ENCODE assay signal across 10 mouse cellular contexts in genomic region chr10:41544481-41545190, GRCm38 (mm10). TPM values are rescaled to one million over a fixed set of nuclear protein-coding genes. Genes with fewer than 3 reads are reported as not detected.
DNase-seq lines count a peak whose midpoint lies in the region; ATAC-seq and TF ChIP-seq lines count a peak whose summit lies in the region.
"Had no signal": no experiment of that assay in that cellular context is flagged by ENCODE, and none has a peak within 500 bp of the region (broad histone marks: within the 10 kb centered on the region; RNA-seq: fewer than 3 reads in every experiment).

No protein-coding gene starts in this region.

- H3K27me3 ChIP-seq in lung, embryonic 14.5 days (ENCODE audit: insufficient read depth, low read length): no peaks in the 10 kb centered on the region
- H3K27me3 ChIP-seq in midbrain, embryonic 14.5 days (ENCODE audit: control insufficient read depth, insufficient read depth, low read length): 0 out of 2 replicates have a peak, but pooled peaks cover 4% of the 10 kb centered on the region
- H3K27me3 ChIP-seq: hindbrain, embryonic 15.5 days; limb, embryonic 15.5 days had no signal

- intact Hi-C loops in left cerebral cortex, postnatal 10 days (cut with DNase I): no loop called here

- WGBS in lung, embryonic 14.5 days: 4% methylated on average over 7 of the region's 7 CpGs
- 2% methylated on average over 7 of the region's 7 CpGs for WGBS in midbrain, embryonic 14.5 days

- TF ChIP-seq CTCF in lung, embryonic 14.5 days (IDR thresholded peaks at IDR 0.05; ENCODE audit: low read depth): no peak

- H3K4me2 ChIP-seq in lung, embryonic 14.5 days: no peak overlapping the region
- H3K4me2 ChIP-seq in midbrain, embryonic 14.5 days (ENCODE audit: low read length): no peak overlapping the region
- H3K4me2 ChIP-seq: hindbrain, embryonic 15.5 days; limb, embryonic 15.5 days had no signal

- no peaks in the 10 kb centered on the region for H3K4me1 ChIP-seq in lung, embryonic 14.5 days (ENCODE audit: insufficient read depth)
- peaks cover 7% of the 10 kb centered on the region; the same call in 1 of the 2 replicates for H3K4me1 ChIP-seq in midbrain, embryonic 14.5 days (ENCODE audit: control insufficient read depth, insufficient read depth, low read length)
- H3K4me1 ChIP-seq: hindbrain, embryonic 15.5 days had no signal

- DNase-seq in lung, embryonic 14.5 days: peak; percentile 69
- DNase-seq in lung, postnatal 25 days (ENCODE audit: low spot score): no peak
- peak; percentile 59 for DNase-seq in MN1 (ENCODE audit: low spot score)
- peak; percentile 62 for DNase-seq in midbrain, embryonic 14.5 days
- DNase-seq in left cerebral cortex, postnatal 10 days (ENCODE audit: extremely low spot score in 1 of 2, low spot score in 2 of 2): no peak
- no peak for DNase-seq in c-Kit-positive CD71-positive TER-119-positive erythroid progenitor cells, embryonic 14.5 days (ENCODE audit: low spot score)
- DNase-seq: cerebellum, adult 9-10 months had no signal

- no peak for ATAC-seq in lung, embryonic 14.5 days (ENCODE audit: insufficient read depth)
- peak; percentile 77 for ATAC-seq in granulocyte monocyte progenitor cell, adult 5-6 weeks (replicated peaks; ENCODE audit: poor library complexity, severe bottlenecking)
- no peak for ATAC-seq in midbrain, embryonic 14.5 days (ENCODE audit: low FRiP score, low TSS enrichment)

- H3K9me3 ChIP-seq in lung, embryonic 14.5 days (ENCODE audit: low read depth, low read length): peaks cover 5% of the 10 kb centered on the region; the same call in 1 of the 2 replicates
- 0 out of 2 replicates have a peak, but pooled peaks cover 5% of the 10 kb centered on the region for H3K9me3 ChIP-seq in midbrain, embryonic 14.5 days (ENCODE audit: control insufficient read depth, low read length)

- H3K4me3 ChIP-seq in lung, embryonic 14.5 days (ENCODE audit: low read depth, low read length): no peak overlapping the region
- no peak overlapping the region for H3K4me3 ChIP-seq in midbrain, embryonic 14.5 days (replicated peaks; ENCODE audit: low read depth, low read length)
- H3K4me3 ChIP-seq: hindbrain, embryonic 15.5 days; limb, embryonic 15.5 days had no signal

- no peak overlapping the region for H3K9ac ChIP-seq in lung, embryonic 14.5 days
- H3K9ac ChIP-seq in midbrain, embryonic 14.5 days (replicated peaks; ENCODE audit: low read length): no peak overlapping the region
- H3K9ac ChIP-seq: hindbrain, embryonic 15.5 days; limb, embryonic 15.5 days had no signal

- H3K36me3 ChIP-seq in lung, embryonic 14.5 days (ENCODE audit: insufficient read depth): no peaks in the 10 kb centered on the region; the same call in 1 of the 2 replicates
- H3K36me3 ChIP-seq in midbrain, embryonic 14.5 days (ENCODE audit: control insufficient read depth, insufficient read depth, low read length): no peaks in the 10 kb centered on the region
- H3K36me3 ChIP-seq: hindbrain, embryonic 15.5 days; limb, embryonic 15.5 days had no signal

- no peak overlapping the region for H3K27ac ChIP-seq in lung, embryonic 14.5 days (ENCODE audit: low read depth)
- no peak overlapping the region for H3K27ac ChIP-seq in midbrain, embryonic 14.5 days (replicated peaks; ENCODE audit: low read depth, low read length)
- H3K27ac ChIP-seq: hindbrain, embryonic 15.5 days; limb, embryonic 15.5 days had no signal

RNA-seq across cellular contexts. Expression of gene Cd164, which starts 25.4 kb away (rescaled TPM):
- polyA plus RNA-seq in lung, embryonic 14.5 days (2014; fragmentation: Nextera tagmentation; extraction: Ambion mirVana): 196 and 208 TPM in 2 replicates
- total RNA-seq in granulocyte monocyte progenitor cell, adult 5-6 weeks (2014; fragmentation: Nextera tagmentation): 140 and 168 TPM in 2 replicates
- total RNA-seq in granulocyte monocyte progenitor cell, adult 5-6 weeks (2017): 169 and 206 TPM in 2 replicates
- polyA plus RNA-seq in midbrain, embryonic 14.5 days (2014; fragmentation: Nextera tagmentation; extraction: Ambion mirVana): 34.9 and 63.8 TPM in 2 replicates
- total RNA-seq in left cerebral cortex, postnatal 10 days (2021): 10 to 100 TPM; 43.7 to 53.2 TPM

RNA-seq across cellular contexts. Expression of gene Ppil6, which starts 54.4 kb away (rescaled TPM):
- 0.73 and 1.2 TPM in 2 replicates for polyA plus RNA-seq in lung, embryonic 14.5 days (2014; fragmentation: Nextera tagmentation; extraction: Ambion mirVana)
- total RNA-seq in granulocyte monocyte progenitor cell, adult 5-6 weeks (2014; fragmentation: Nextera tagmentation): not detected in 2 replicates
- not detected in 2 replicates for total RNA-seq in granulocyte monocyte progenitor cell, adult 5-6 weeks (2017)
- polyA plus RNA-seq in midbrain, embryonic 14.5 days (2014; fragmentation: Nextera tagmentation; extraction: Ambion mirVana): 1.3 and 1.7 TPM in 2 replicates
- 1 to 10 TPM; 6.2 to 7.3 TPM for total RNA-seq in left cerebral cortex, postnatal 10 days (2021)

RNA-seq across cellular contexts. Expression of gene Smpd2, which starts 54.5 kb away (rescaled TPM):
- polyA plus RNA-seq in lung, embryonic 14.5 days (2014; fragmentation: Nextera tagmentation; extraction: Ambion mirVana): 61.4 and 62.4 TPM in 2 replicates
- total RNA-seq in granulocyte monocyte progenitor cell, adult 5-6 weeks (2014; fragmentation: Nextera tagmentation): 23.0 and 24.4 TPM in 2 replicates
- 10.1 and 13.0 TPM in 2 replicates for total RNA-seq in granulocyte monocyte progenitor cell, adult 5-6 weeks (2017)
- polyA plus RNA-seq in midbrain, embryonic 14.5 days (2014; fragmentation: Nextera tagmentation; extraction: Ambion mirVana): 35.5 and 36.1 TPM in 2 replicates
- total RNA-seq in left cerebral cortex, postnatal 10 days (2021): 10 to 100 TPM; 17.2 to 18.8 TPM

Comparison
In these comparisons a context has a peak if more than half of its experiments do, and no peak if none do; other contexts are left out.
1. DNase-seq: peak in lung, embryonic 14.5 days (single experiment), MN1 (single experiment) and midbrain, embryonic 14.5 days (single experiment); none in lung, postnatal 25 days (single experiment), left cerebral cortex, postnatal 10 days (0 of 2) and c-Kit-positive CD71-positive TER-119-positive erythroid progenitor cells, embryonic 14.5 days (single experiment).
2. RNA of gene Ppil6, which starts 54.4 kb away (total RNA-seq): 6.2 to 7.3 TPM in left cerebral cortex, postnatal 10 days; not detected in granulocyte monocyte progenitor cell, adult 5-6 weeks; every median in the first group is over 4 times any median in the second.